Mouse (Mus musculus) ovary, adult 18-20 months (tissue): ENCODE data around the gene Ythdf1.

Experiments used
- DNase-seq: peaks from one replicate; pipeline ENCODE4 v3.0.0; 2022; ENCODE audit warnings: low spot score, mixed read lengths

The Ythdf1 gene

DNA sequence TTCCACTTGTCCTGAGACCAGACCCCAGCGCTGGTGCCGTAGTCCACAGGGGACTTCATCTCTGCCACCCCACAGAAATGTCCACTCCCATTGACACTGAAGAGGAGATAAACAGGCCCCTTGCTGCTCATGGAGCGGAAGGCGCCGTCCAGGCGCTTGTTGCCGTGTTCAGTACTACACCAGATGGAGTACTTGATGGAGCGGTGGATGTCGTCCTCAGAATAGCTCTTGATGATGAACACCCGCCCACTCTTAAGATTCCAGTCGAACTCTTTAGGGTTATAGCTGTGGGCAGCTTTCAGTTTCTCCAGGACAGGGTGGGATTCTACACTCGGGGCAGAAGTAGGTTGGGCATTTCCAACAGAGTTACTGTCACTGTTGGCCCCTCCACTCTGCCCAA, 9.8 kb downstream of the Ythdf1 start:
- DNase-seq, result no peak

DNA sequence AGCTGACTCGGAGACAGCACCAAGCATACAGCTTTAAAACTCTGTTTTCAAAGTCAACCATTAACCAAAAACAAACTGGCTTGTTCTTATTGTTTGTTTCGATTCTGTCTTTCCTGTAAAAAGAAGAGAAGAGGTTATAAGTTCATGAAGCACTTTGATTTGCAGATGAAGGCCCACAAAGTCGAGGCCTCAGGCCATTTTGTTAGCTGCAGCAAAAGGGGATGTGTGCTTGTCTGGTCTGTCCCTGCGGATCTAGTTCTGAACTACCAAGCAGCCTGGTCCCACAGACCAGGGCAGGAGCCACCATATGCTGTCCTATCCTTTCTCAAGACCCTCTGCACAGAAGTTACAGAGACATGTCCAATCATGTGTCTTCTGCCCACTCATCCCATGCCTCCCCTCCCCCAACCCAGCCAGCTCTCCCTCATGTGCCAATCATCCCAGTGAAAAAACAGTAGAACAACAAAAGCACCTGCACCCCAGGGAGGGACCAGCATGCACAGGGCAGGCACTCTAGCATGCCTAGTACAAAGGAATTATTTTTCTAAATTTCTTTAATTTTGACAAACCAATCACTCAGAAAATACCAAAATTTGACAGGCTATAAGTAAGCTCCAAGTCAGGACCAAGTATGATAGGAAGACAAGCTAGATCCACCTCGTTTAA, 15.1 kb downstream of the Ythdf1 start:
- no peak for DNase-seq

DNA sequence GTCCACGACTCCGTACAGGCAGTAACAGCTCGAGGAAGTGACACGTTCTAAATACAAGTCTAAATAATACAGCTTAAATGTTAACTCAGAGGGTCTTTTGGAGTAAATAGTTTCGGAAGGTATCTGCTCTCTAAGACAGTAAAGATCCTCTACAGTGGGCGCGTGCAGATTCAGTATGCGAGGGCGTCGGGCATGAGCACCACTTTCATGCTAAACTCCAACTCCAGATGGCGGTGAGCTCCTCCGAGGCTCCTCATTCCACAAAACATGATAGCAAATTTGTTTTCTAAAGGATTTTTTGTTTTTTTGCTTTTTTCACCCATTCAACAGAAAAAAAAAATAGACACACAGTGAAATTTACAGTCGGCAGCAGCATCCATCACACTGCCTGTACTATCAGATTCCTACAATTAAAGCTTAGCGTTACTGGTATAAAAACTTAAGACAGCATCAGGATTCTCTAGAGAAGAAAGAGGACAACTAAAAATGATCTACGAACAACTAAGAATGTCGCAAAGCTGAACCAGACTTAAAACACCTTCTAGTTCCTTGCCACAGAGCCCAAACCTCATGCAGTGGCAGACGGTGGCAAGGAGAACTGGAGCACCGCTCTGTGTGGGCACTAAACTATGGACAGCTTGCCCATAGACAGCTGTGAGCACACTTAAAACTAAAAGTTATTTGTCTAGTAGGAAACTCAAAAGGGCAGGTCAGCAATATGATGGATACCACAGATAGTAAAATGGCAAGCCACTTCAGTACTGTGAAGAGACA, 16.1 kb downstream of the Ythdf1 start:
- DNase-seq, result no peak

DNA sequence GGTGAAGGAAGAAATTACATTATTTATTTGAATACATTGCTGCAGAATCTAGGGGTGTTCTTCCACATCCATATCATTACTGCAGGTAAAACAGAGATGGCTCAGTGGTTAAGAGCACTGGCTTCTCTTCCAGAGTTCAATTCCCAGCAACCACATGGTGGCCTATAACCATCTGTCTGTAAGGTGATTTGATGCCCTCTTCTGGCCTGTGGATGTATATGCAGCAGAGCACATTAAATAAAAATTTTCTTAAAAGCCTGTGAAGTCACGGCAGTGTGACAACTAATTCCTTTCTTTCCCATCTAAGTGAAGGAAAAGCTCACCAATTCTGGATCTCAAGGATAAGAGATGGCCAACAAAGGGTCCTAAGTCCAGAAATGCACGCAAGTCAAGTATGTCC, 18.7 kb downstream of the Ythdf1 start:
- no peak for DNase-seq

DNA sequence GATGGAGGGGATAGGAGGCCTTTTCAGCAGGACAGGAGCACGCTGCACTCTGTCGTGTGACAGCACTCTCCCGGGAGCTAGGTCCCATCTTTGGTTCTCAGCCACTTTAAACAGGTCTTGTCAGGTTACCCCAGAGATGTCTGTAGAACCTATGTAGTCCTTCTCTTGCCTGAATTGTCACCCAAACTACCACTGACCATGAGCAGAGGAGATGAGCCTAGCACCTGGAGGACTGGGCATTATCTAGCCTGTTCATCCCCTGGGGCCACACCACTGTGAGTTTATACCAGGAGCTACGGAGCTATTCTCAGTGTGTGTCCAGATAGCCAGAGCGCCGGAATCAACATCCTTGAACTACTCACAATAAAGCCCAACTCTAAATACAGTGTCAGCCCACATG, 22.9 kb downstream of the Ythdf1 start:
- DNase-seq, result no peak

DNA sequence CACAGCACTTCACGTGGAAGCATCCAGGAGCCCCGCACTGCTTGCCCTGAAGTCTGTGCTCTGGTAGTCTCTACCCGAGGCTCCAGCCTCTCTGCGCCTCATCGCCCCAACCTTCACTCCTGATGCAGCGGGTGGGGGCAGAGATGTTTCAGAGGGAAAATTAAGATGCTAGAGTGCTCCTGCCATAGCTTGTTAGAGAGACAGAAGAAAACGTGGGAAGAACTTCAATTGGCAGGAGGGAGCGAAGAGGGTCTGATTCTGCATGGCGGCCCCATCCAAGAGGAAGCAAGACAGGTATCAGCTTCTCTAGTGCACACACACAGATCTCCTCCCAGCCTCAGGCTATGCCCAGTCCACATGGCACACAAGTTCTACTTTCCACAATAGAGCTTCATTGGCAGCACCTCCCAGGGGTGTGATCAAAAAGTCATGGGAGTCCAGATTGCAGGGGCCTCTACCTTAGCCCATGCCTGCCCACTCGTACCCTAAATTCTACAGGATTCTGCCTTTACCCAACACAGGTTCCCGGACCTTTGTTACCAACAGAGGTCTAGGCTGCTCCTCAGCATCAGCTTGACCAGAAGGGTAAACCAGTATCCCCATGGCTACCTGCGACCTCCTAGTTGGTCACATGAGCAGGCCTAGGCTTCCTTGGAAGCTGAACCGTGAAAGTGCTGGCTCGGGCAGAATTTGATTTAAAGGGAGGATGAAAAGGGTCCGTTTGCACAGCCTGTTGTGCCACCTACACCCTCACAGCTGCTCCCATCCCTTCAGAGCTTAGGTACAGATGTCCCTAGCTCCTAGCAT, 23.7 kb downstream of the Ythdf1 start:
- DNase-seq, result no peak

DNA sequence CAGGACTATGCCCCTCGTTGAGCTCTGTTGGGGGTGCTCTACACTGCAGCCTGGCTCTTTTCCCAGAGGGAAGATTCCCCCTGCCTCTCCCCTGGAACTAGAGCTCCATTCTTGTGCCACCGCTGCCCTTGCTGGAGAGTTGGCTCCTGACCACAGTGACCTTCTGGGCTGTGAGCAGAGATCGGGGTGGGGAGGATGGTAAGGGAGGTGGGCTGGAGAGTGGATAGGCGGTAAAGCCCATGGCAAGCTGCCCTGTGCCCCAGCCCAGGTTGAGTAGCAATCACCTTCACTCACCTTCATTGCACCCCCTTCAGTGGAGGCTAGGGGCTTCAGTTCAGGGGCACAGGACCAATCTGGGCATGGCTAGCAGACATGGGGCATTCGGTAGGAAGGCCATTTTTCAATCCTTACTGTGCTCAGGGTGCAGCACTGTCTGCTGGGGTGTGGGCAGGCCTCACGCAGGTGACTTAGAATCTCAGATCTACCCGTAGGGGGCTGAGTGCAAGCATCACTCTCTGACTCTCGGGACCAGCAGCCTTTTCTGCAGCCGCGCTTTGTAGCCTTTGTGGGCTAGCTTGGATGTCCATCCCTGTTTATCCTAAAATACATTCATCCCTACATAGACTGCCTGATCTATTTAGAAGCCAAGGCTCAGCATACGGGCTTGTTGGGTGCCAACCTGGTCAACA, 24.8 kb downstream of the Ythdf1 start:
- no peak for DNase-seq

DNA sequence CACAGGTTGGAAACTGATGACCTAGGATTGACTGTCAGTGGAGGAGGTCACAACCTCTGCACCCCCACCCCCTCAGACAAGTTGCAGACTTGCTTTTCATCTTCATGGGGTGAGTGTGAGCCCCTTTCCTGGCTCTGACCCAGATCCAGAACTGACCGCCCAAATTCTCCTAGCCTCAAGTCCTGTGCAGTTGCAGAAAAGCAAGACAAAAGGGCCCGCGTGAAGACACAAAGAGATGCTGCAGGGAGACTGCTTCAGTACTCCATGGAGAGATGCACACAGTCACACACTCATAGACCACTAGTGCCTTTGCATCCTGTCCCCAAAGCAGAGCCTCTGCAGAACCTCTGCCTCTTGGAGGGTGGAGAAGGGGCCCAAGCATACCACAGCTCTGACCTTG, 25.4 kb downstream of the Ythdf1 start:
- no peak for DNase-seq

DNA sequence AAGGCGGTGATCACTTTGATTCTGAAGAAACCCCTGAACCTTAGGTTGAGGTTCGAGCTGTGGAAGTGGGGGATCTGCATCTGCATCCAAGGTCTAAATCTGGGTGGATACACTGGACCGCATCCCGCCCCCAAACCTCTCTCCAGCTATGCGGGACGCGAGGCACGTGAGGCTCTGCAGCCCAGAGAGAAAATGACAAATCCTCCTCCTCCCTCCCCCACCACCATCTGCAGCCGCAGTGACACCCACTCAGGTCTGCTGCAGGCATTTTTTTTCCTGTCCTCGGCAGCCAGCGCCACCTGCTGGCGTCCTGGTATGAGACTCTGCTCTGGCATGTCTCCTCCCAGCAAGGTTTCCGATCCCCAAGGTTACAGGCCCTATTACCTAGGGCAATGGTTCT, 26.0 kb downstream of the Ythdf1 start:
- DNase-seq, result no peak

DNA sequence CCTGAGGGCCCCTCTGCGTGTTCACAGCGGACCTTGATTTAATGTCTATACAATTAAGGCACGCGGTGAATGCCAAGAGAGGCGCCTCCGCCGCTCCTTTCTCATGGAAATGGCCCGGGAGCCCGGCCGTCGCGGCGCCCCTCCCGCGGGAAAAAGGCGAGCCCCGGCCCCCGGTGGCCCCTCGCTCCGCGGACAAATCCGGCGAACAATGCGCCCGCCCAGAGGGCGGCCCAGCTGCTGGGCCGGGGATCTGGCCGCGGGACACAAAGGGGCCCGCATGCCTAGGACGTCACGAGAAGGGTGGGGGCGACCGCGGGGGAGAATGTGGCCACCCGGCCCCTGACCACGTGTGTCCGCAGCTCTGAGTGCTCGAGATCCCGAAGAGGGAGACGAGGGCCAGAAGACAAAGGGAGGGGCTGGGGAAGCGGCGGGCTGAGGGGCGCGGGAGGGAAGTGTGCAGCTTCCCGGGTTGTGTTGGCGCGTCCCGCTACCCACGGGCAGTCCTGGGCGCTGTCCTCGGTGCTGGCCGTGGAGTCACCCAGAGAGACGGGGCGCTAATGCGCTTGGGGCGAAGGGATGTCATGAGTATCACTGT, 26.6 kb downstream of the Ythdf1 start:
- DNase-seq, result no peak

DNA sequence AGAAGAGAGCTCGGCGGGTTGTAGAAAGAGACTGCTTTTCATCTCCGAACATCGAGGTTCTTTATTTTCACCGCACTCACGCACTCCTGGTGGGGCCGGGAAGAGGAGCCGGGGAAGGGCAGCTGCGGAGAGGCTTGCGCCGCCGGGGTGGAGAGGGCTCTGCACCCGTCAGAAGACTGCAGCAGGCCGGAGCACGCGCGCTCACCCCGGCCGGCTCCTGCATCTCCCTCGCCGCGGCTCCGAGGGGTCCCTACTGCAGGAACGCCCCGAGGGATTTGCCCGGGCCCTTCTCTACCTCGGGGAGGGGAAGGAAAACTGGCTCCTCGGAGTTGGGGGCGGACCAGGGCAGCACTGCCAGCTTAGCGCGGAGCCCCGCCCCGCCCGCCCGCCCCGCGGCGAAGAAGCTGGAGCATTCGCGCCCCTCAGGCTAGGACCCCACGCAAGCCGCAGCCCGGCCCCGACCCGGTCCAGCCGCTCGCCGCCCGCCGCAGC, 27.2 kb downstream of the Ythdf1 start:
- no peak for DNase-seq

DNA sequence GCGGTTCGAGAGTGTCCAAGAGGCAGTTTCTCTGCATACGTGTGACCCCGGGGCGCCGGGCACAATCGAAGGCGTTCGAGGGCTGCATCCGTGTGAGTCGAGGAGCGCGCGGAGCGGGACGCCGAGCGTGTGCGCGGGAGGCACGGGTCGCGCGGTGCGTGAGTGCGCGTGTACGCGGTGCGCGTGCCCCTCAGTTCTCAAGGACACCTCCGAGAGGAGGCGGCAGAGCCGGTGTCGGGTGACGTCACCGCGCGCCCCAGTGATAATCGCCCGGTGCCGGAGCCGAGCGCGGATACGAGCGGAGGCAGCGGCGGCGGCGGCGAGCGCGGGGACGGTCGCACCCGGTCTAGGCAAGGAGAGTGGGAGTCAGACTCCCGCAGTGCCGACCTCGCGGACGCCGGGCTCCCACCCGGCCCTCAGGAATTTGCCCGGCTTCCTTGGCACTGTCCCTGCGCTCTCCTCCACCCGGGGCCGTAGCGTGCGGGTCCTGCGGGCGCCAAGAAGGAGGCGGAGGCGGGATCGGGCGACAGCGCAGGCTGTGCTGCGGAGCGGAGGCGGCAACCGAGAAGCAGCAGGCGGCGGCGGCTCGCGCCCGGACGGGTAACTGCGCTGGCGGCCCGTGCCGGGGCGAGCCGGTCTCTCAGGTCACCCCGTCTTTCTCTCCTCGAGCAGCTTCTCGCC, 27.8 kb downstream of the Ythdf1 start:
- DNase-seq, result no peak

DNA sequence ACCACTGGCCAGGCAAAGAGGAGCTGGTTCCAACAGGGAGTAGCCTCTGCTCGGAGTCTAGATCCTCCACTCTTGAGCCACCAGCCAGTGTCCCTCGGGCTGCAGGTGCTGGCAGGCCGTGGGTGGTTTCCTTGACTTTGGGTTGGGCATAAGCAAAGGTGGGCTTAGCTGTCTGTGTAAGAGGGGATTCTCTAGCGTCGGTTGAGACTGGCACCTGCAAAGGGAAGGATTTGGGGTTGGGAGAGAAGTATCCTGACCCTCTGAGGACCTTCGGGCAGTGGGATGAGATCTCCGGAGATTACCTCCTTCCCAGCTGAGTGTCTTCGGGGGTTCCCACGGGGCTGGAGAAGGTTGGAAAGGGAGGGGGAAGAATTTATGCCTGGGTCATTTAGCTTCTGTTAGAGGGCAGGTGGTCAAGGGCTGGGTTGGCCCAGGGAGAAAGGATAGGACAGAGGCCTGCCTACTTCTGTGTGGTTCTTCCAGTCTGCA, 28.9 kb downstream of the Ythdf1 start:
- DNase-seq, result no peak

DNA sequence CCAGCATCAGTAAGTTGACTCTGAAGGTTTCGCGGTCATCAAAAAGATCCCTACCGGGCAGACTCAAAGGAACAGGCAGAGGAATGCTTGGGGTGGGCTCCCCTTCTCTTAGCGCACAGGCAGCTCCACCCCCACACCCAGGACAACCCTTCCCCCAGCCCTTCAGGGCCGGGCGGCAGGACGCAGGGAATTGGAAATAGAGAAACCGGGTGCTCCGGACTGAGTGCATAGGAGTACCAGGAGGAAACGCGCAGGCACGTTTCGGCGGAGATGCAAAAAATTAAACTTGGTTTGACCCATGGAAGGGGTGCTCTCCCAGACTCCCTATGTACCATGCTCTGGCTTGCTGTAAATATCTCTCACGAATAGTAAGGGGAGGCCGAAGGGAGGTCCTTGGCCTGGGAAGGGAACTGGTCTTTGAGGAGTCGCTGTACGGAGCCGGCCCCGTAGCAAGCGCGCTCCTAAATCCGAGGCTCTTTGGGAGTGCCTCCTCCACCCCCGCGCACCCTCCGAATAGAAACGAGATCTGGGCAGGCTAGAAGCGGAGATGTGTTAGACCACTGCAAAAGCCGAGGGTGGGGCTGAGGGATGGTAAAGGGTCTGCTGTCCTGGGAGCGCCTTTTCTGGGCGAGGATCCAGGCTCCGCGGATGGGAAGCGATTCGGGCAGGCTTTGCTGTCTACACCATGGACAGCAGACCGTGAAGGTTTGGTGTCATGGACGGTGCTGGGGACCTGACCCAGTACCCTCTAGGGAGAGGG, 29.5 kb downstream of the Ythdf1 start:
- no peak for DNase-seq

DNA sequence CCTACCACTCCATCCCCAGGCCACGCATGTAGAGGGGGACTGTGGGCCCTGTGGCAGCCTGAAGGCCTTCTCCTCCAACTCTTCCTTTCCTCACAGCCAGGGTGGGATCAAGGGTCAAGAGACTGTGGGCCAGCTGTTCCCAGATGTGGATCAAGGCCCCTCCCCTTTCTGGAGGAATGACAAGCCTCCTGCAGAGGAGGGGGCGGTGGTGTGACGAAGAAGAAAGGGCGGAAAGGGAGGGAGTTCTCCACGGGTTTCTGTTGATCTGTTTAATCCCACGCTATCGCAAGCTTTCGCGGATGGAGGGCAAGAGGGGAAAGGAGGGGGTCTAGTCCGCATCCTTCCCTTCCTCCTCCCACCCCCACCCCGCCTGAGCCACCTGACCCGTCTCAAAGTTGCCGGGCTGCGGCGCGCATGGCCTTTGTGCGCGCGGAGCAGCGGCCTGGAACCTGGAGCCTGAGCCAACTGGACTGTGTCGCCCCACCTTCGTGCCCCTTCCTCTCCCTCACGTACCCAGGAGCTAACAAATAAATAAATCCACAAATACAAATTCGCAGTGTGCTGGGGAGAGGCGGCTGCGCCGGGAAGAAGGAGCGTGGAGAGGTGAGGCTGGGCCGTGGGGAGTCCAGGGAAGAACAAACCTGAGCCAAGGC, 30.2 kb downstream of the Ythdf1 start:
- no peak for DNase-seq

DNA sequence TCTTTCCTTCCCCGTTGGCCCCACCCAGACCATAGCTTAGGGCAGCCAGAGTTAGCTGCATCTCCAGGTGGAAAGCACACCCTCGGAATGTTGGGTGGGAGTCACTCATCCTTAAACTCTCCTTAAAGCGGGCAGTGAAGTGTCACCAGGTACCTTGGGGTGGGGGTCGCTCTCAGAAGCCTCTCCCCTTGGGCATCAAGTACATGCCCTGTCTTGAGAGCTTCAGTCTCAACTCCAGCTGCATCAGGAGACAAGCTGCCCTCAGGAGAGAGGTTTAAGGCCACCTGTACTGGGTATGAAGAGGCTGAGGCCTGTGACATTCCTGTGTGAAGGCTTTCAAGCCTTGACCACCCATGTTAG, 30.8 kb downstream of the Ythdf1 start:
- no peak for DNase-seq

DNA sequence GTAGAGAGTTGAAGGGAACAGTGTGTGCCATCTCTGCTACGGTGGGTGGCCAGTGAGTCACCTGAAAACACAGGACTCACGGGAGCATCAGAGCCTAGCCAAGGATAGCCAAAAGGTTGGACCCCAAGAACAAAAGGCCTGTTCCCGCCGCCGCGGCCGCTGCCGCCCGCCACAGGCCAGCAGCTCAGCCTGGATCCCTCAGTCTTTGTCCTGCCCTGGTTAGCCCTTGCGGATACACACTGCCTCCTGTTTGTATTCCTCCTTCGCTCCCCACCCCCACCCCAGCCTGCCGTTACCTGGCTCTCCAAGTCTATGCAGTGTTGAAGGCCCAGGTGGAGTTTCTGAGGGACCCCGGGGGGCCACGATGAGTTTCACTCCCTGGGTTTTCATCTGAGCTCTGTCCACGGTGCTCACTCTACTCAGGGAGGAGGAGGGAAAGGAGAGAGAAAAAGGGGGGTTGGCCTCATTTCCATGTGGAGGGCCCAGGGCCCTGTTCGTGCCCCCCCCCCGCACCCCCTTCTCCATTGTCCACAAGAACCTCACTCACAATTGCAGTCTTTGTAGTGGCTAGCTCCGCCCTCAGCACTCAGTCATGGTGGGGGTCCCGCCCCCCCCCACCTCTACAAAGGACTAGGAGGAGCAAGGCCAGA, 31.4 kb downstream of the Ythdf1 start:
- no peak for DNase-seq

DNA sequence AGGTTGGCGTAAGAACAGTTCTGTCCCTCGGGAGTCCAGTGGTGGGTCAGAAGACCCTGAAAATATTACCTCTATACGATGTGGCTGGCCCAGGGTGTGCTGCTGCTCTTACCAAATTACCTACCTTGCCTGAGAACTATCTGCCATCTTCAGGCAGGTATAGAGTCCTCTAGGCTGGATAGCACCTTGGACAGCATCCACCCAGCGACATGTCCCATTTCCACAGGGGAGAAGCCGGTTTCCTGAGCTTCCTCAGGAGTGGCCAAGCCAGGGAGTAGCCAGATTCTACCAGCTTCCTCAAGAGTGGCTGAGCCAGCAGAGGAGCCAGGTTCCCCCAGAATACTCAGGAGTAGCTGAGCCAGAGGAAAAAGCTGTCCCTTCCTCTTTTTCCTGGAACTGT, 35.5 kb downstream of the Ythdf1 start:
- no peak for DNase-seq

DNA sequence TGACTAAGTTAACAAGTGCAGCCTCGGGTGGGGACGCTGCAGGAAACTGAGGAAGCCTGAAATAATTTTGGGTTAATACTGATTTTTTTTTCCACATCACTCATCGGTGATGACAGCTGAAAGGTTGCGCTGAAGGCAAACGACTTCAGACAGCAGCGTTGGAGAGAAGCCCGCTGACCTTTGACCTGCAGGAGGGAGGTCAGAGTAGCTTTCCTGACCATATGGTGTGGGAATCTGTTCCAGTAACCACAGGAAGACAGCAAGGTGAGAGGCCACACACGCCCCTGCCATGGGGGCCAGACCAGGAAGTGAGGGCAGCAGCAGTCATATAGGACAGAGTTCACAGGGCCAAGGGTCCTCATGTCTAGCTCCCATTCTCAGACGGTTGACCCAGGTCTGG, 39.5 kb downstream of the Ythdf1 start:
- DNase-seq, result no peak
